Mouse (Mus musculus) gonadal fat pad, adult 2 months (tissue): ENCODE measurements around the gene Gm7879. TPM values are rescaled to one million over a fixed set of nuclear protein-coding genes. Genes with fewer than 3 reads are reported as not detected.

ENCODE experiments used
- DNase-seq: peaks from one replicate; pipeline ENCODE4 v3.0.0-alpha.2; 2012; ENCODE audit warnings: low read depth
- polyA plus RNA-seq: library from polyadenylated mRNA; depleted of rRNA; stranded (reverse); fragments of >200 nt; gene quantifications from 2 replicates; pipeline ENCODE4 v1.2.3, GENCODE M21; 2012; rRNA removed

Gene Gm7879
- polyA plus RNA-seq, 1 experiment = 0.72 TPM

GRCm38 (mm10) chr5:43948111-43948743 is 35.3 kb downstream of the Gm7879 start:
- peak; percentile 97 for DNase-seq

- DNase-seq = peak; percentile 79
Measured at GRCm38 (mm10) chr5:43948748-43949275, 35.9 kb downstream of the Gm7879 start.

- peak; percentile 81 for DNase-seq
Measured at GRCm38 (mm10) chr5:43953241-43953640, 40.3 kb downstream of the Gm7879 start.

GRCm38 (mm10) chr5:43959884-43960440 is 47.0 kb downstream of the Gm7879 start:
- no peak for DNase-seq

GRCm38 (mm10) chr5:43961056-43961455 is 48.1 kb downstream of the Gm7879 start:
- DNase-seq = no peak

Other genes with a start within 250 kb of the Gm7879 start
- gene Bst1, start 94.3 kb upstream of the Gm7879 start, polyA plus RNA-seq = 1.0 and 1.6 TPM in 2 replicates
- gene Fbxl5, start 91.5 kb upstream of the Gm7879 start, polyA plus RNA-seq = 28.4 and 31.4 TPM in 2 replicates
- 6.9 and 9.1 TPM in 2 replicates for gene Cd38, start 44.6 kb upstream of the Gm7879 start, polyA plus RNA-seq
- 0.27 and 0.61 TPM in 2 replicates for gene Fgfbp1, start 68.6 kb downstream of the Gm7879 start, polyA plus RNA-seq
- 150 and 160 TPM in 2 replicates for gene Prom1, start 188.9 kb downstream of the Gm7879 start, polyA plus RNA-seq